Mouse (Mus musculus) gastrocnemius, adult 8-10 months (tissue): ENCODE measurements at regions not wholly inside any gene's neighbourhood (a gene's known extent, or its start where the extent isn't known, plus 50 kb on each side); places are given as distances from the start of the nearest gene placed in this dataset.

ENCODE experiments used
- DNase-seq, 2 experiments: peaks; one replicate each; pipeline ENCODE4 v3.0.0; 2022; ENCODE audit warnings: low spot score in 2 of 2

DNA sequence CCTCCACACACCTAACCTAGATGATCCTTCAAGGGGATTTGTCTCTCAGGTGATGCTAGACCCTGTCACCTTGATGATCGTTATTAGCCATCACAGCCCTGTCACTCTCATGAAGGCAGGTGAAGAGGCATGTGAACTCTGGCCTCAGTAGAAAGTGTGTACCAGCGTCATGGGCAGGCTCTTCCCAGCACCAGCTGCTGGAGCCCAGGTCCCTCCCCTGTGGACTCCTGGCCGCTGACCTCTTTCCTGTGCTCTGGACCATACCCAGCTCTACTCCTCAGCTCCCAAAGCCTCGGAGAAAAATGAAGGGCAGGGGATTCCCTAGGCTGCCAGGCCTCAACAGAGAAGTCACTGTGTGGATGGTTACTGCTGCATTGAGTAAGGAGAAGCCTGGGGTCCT is 253.3 kb upstream of the Sulf2 start:
- DNase-seq: no peak

GRCm38 (mm10) chr2:166408009-166408408 is 252.5 kb upstream of the Sulf2 start:
- no peak for DNase-seq

- no peak for DNase-seq
These were observed 251.4 kb upstream of the Sulf2 start for GRCm38 (mm10) chr2:166406826-166407225.

DNA sequence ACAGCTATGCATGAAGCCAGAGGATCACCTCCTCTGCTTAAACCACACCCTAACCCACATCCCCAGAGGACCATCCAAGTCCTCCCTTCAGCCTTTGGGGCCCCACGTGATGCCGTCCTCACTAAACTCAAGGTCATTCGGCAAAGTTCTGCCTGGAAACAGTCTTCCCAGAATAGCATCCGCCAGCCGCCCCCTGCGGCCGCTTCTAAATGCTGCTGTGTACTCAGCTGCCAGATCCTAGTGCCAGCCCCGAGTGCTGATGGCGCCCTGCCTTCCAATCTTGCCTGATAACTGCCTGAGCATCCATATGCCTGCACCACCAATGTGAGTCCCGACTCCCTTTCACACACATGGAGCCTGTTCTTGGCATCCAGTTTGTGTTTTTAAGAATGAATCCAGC is 247.9 kb upstream of the Sulf2 start:
- no peak for DNase-seq

- DNase-seq: no peak
These were observed 246.4 kb upstream of the Sulf2 start for GRCm38 (mm10) chr2:166401860-166402259.

GRCm38 (mm10) chr2:166400304-166400703 is 244.8 kb upstream of the Sulf2 start:
- no peak for DNase-seq

DNA sequence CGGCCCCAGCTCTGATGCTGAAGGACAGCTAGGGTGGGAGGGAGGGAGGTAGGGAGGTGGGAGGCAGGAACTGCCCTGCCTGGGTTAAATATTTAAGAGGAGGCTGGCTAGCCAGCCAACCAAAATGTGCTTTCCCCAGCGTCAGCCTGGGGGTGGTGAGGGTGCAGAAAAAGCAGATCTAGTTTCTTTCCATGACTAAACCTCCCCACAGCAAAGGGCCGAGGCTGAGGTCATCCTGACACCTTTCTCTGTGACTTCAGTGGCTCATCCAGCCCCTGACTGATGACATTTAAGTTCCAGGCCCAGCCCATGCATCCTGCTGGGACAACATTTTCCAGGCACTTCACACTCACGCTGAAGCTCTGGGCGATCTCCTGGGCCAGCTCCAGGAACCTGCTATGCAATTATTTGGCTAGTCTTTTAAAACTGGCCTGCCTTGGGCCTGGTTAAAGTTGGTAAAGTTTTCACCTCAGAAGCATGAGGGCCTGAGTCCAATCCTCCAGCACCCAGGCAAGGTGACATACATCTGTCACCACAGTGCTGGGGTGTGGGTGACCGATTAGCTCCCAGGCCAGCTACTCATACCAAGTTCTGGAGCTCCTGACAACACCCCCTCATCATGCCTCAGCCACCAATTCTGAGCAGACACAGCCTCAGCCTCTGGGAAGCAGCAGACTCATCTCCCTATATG is 243.8 kb upstream of the Sulf2 start:
- no peak for DNase-seq

DNA sequence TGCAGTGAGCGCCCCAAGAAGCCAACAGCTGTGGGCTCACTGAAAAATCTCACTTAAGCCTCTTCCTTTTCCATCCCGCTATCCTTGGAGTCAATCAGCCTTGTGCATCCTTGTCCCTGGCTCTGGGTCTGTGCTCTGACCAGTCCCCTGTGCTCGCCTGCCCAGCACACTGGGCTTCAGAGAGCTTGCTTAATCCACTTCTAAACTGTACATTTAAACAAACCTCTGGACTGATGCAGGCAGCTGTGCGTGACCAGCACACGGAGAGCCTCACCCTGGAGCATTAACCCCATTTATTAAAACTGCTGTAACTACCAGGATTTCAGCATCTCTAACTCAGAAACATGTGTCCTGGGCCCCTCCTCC is 243.3 kb upstream of the Sulf2 start:
- no peak for DNase-seq

- no peak for DNase-seq
These were observed 242.7 kb upstream of the Sulf2 start for GRCm38 (mm10) chr2:166398156-166398555.

DNA sequence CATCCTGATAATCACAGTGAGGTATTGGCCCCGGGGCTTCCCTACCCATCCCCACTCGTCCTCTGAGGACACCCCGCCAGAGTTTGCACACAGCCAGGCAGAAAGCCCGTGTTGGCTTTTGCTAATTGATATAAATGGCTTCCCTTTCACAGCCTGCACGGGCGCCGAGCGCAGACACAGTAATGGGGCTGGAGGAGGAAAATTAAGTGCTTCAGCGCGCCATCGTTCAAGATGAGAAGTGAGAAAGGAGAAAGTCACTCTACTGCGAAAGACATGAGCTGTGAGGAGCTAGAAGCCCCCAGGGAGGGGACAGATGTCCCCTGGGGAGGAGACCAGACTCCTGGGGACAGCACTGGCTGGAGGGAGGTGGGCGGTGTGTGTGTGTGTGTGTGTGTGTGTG is 239.2 kb upstream of the Sulf2 start:
- no peak for DNase-seq

GRCm38 (mm10) chr2:166391176-166391575 is 235.7 kb upstream of the Sulf2 start:
- no peak for DNase-seq

DNA sequence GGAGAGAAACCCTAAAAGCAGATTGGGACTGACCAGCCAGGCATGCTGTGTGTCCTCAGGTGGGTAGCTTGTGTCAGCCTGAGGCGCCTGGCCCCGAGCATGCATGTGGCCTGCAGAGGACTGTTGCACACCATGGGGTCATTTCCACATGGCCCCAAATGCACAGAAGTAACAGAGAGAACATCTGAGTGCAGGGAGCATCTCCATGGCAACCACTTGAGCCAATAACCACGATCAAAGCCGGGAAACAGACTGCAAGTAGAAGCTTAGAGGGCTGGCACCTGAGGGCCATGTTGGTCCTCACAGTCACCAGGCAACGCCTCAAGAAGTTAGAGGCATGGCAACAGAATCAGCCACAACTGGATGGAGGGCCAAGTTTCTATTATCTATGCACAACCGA is 232.6 kb upstream of the Sulf2 start:
- no peak for DNase-seq

- no peak for DNase-seq
These were observed 231.4 kb upstream of the Sulf2 start for GRCm38 (mm10) chr2:166386817-166387216.

DNA sequence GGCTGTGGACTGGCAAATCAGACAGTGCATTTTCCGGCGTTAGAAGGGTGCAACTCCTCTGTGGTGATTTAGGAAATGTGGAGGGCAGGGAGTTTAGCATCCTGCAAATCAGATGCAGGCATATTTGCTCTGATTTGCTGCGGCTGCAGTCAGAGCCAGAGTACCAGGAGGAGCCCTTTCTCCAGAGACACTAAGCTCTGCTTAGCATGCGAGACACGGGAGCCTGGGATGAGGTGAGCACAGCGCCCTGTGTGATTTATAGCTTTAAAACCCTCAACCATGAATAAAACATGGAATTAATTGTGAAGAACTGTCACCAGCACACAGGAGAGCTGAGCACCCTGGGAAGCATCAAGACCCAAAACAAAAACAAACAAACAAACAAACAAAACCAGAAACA is 229.1 kb upstream of the Sulf2 start:
- no peak for DNase-seq

GRCm38 (mm10) chr2:166383356-166383755 is 227.9 kb upstream of the Sulf2 start:
- DNase-seq: no peak

DNA sequence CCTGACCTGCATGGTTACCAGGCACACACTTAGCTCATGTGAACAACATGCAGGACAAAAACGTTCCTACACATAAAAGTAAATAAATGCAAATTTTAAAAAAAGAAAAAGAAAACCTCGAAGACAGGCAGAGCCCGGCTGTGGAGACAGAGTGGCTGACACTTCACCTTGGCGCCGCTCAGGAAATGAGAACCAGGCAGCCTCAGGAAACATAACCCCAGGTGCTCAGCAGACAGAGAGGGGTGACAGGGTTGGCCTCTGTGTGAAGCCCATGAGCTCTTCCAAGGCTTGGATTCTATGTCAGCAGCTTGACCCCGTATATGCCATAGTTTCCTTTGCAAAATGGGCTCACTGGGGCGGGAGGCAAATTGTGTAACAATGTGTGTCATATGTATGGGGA is 226.7 kb upstream of the Sulf2 start:
- DNase-seq: no peak

DNA sequence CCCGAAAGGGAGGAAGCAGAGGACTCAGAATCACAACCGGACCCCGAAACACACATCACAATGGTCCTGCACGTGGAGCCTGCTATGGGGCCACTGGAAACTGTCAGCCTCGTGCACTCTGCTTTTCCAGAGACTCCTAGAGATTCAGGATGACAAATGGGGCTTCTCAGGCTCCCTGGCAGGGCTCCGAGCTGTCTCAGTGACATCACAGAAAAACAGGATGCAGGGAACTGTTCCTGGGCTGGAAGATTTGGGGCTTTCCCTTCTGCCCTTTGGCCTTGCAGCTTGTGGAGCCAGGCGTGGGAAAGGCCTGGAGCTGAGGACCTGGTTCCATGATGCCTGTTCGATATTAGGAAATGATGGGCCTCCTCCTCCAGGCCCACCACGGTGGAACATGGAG is 225.4 kb upstream of the Sulf2 start:
- DNase-seq: no peak

- no peak for DNase-seq
These were observed 222.9 kb upstream of the Sulf2 start for GRCm38 (mm10) chr2:166378325-166378724.

DNA sequence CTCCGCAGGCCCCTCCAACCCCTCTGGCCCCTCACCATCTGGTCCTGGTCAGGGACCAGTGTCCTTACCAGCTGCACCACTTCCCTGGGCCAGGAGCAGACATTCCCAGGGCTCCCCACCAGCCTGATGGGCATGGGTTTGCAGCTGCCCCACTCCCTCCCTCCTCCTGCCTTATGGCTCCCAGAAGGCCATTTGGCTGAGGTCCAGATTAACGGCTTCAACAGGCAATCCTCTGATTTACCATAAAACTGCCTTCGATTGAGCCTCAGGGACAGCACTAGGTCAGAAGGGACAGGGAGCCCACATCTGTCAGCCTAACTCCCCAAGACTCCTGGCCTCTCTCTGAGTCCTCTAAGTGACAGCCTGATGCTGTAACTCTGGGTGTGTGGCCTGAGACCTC is 221.9 kb upstream of the Sulf2 start:
- DNase-seq: no peak

DNA sequence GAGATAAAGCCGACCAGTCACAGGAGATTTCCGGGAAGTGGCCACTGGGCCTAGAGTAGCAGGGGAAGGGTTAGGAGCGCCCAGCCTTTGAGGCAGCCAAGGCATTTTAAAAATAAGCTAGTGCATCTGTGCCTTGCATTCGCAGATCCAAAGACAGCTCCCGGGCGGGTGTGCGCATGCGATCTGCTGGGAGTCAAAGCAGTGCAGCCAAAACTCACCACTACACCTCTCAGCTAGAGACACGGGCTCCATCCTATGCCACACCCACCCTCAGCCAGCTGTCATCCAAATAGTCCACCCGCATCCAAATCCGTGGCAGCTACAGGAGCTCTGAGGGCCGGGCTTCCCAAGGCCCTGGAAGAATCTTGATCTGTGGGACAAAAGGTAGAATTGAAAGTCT is 220.2 kb upstream of the Sulf2 start:
- peak in 1 of 2 experiments; percentile 17 for DNase-seq

- DNase-seq: no peak
These were observed 215.3 kb upstream of the Sulf2 start for GRCm38 (mm10) chr2:166370776-166371175.

DNA sequence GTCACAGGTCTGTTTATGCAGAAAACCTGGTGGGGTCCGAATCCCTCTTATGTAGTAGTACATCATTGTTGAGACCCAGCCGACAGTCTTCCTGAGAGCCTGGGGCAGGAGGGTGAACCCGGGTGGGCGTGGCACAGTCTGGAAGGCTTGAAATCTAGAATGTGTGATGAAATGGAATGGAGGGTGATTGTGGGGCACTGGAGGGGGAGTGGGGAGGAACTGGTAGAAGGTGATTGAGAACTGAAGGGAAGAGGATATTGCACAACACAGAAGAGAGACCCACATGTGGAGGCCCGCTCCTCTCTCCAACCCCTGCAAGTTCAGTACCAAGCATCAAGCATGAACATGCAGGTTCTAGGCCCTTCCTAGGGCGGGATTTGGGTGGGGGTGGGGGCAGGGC is 206.2 kb upstream of the Sulf2 start:
- no peak for DNase-seq

DNA sequence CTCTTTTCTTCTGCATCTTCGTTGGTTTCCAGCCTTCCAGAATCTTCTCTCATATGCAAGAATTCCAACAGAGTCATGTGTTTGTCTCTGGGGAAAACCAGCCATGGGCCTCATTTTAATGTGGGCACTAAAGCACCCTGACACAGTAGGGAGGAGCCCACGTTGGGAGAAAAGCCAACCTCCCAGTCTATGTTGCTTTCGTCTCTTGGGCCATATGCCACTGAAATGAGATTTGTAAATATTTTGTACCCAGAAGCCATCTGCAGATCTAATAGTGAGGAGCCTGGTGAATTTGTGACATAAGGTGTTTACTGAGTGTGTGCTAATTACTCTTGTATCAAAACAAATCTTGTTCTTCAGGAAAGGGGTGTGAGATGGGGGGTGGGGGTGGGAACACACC is 205.3 kb upstream of the Sulf2 start:
- DNase-seq: no peak

DNA sequence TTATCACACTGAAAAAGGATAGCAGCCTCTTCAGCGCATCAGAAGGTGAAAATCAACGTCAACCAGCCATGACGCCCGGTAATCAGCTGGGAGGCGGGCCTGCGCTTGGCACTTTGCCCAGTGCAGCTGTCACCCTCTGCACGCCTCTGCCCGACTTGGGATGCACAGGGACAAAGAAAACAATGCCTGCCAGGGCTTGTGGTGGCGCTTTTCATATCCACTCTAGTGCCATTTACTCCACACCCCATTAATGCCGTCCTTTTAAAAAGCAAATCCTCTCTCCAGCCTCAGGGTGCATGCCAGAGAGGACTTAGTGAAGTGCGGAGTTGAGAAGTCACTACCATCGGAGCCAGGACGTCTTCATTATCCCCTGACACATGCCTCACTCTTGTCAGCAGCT is 204.5 kb upstream of the Sulf2 start:
- no peak for DNase-seq
